Mouse (Mus musculus) kidney, postnatal 14 days (tissue): ENCODE measurements around the gene Gcc2.
A peak's percentile ranks its signal among the peaks of the same experiment; 100 is the strongest.
"Not testable (repeated sequence)": the region's sequence is repeated elsewhere in the genome, so short reads cannot be mapped to it uniquely, and the experiment has no call there.

Experiments used
- DNase-seq: peaks from one replicate; pipeline ENCODE4 v3.0.0; 2022; ENCODE audit warnings: mixed read lengths

Gene Gcc2

GRCm38 (mm10) chr10:58323028-58323991 lies 68.0 kb downstream of the Gcc2 start, which contains the start of gene Lims1:
Gene Lims1 (plus strand): TSS chr10:58323466.
- peak; percentile 100 for DNase-seq

DNA sequence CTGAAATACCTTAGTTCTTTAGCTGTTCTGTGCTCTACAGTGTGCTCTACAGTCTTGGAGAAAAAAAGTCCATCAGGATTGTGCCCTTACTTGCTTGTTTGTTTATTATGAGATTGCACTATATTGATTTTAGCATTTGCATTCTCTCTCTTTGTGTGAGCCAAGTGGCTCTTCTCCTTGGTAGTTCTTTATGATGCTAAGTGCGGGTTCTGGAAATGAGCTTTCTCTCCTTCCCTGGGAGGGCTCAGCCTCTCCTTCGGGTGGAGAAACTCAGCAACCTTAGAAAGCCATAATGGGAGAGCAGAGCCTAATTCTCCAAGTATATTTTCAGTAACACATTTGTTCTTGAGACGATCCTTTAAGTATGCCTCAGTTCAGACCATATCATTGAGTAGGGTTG lies 71.0 kb downstream of the Gcc2 start:
- DNase-seq, result no peak

GRCm38 (mm10) chr10:58327836-58328235 lies 72.5 kb downstream of the Gcc2 start:
- not testable (repeated sequence) for DNase-seq

- peak; percentile 67 for DNase-seq
Measured at GRCm38 (mm10) chr10:58328517-58329108, 73.3 kb downstream of the Gcc2 start.

- DNase-seq, result no peak
Measured at GRCm38 (mm10) chr10:58330635-58331034, 75.3 kb downstream of the Gcc2 start.

GRCm38 (mm10) chr10:58331741-58332140 lies 76.4 kb downstream of the Gcc2 start:
- DNase-seq, result no peak

DNA sequence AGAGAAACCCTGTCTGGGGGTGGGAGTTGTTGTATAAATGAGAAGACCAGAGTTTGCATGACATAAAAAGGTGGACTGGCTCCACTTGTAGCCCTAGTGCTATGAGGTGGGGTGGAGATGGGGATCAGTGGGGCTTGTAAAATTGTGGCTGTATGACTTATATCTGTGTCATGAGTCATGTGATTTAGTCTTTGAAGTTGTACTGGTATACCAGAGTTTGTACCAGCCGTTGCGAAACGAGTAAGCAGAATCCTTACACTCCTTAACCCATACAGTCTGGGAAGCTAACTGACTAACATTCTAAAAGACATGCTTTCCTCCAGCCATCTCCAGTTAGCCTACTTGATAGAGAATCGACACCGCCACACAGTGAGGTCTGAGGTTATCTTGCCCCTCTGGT lies 78.1 kb downstream of the Gcc2 start:
- DNase-seq, result no peak

DNA sequence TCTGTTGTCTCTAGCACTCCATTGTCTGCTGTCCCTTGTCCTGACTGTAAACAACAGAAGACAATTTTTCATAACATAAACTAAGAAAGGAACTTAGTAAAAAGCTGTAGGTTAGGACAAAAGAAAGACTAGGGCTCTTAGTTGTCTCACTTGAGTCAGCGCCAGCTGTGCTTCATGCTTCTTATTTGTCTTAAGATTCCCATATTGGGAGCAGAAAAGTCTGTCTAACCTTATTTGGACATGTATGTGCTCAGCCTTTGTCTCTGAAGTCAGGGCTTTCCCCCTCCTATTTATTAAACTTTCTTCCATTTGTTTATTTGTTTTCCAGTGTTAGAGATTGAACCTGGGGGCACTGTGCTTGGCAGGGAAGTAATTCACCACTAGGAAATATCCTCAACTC lies 80.9 kb downstream of the Gcc2 start:
- DNase-seq, result no peak

DNA sequence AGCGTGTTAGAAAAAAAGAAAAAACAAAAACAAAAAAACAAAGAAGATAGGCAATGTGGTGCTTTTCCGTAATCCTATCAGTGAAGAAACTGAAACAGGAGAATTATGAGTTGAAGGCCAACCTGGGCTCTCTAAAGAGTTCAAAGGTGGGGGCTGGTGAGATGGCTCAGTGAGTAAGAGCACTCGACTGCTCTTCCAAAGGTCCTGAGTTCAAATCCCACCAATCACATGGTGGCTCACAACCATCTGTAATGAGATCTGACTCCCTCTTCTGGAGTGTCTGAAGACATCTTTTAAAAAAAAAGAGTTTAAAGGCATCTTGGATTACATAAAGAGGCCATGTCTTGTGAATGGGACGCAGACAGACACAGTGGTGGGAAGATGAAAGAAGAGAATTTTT lies 81.8 kb downstream of the Gcc2 start:
- not testable (repeated sequence) for DNase-seq

- DNase-seq, result no peak
Measured at GRCm38 (mm10) chr10:58338590-58338989, 83.3 kb downstream of the Gcc2 start.

DNA sequence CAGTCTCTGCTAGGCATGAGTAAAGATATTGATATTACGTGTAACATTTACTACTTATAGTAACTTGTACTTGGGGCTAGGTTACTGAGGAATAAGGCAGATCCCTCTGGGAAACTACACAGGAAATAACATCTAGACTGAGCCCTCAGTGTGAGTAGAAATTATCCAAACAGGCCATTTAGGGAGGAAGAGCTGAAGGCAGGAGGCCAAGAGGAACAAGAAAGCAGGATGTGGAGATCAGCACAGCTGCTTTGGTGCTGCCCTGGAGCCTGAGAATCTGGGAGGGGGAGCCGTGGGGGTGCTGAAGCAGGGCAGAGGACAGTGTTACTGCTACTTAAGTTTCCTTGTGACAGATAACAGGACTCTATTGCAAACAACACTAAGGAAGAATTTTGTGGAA lies 86.4 kb downstream of the Gcc2 start:
- peak; percentile 80 for DNase-seq

DNA sequence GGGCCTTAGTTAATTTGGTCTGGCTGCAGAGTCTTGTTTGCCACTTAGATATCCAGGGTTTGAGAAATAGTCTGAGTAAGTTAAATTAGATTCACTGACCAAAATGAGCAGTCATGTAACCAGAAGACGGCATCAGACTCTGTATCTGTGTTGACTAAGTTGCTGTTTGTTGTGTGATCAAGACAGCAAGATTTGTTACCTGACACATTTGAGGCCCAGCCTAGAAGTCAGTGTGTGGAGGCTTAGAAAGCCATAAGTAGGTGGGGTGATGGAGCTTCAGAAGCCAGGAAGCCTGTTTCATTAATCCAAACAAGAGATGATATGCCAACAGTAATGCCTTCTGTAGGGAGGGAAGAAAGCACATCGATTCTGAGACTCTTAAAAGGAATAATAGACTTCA lies 86.9 kb downstream of the Gcc2 start:
- no peak for DNase-seq

DNA sequence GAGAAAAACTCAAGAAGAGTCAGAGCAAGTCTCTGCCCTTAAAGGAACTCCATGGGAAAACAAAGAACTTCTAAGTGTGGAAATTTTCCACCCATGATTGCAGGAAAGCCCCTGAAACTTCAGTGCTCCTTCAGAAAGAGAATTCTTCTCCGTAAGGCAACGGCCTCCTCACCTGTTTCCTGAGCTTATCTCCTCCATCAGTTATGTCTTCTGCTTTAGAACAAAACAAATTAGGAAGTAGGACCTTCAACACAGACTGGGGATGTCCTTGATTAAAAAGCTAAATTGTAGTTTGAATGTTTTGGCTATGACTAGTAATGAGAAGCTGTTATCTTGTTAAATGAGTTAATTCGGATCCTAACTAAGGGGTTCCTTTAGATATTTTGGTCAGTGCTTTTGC lies 88.3 kb downstream of the Gcc2 start:
- DNase-seq, result no peak

- DNase-seq, result no peak
Measured at GRCm38 (mm10) chr10:58350600-58350999, 95.3 kb downstream of the Gcc2 start.

DNA sequence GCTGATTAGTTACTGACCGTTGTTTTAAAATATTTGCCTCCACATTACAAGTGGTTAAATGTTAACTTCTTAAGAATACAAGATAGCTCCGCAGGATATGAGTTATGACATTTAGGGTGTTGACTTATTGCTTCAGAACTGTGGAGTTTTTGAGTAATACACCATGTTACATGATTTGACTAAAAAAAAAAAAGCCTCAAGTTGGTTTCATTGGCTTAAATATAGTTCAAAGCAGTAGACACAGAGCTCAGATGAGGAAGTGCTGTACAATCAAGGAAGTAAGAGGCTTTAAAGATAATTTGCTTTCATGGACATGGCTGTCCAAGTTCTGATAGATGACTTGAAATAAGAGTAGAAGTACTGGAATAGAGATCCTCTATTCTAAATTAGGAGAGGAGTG lies 96.4 kb downstream of the Gcc2 start:
- DNase-seq, result no peak

- DNase-seq, result no peak
Measured at GRCm38 (mm10) chr10:58352364-58352763, 97.1 kb downstream of the Gcc2 start.

DNA sequence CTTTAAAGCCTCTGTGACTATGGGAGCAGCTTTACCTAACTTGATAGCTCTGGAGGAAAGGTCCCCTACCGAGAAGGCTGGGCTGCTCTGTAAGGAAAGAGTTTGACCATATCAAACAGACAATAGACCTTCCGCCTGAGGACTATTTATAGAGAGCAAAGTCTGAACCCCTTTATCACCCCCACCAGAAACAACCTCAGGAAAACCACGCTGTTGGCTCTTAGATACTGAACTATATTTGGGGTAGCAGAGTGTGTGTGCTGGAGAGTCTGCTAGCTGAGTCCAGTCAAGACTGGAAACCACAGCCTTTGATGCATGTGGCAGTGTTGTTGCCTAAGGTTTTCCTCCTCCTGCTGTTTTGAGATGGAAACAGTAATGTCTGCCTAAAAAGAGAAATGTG lies 99.3 kb downstream of the Gcc2 start:
- DNase-seq, result no peak
